Mouse (Mus musculus): ENCODE measurements around the gene Alkbh1. TPM values are rescaled to one million over a fixed set of nuclear protein-coding genes. Genes with fewer than 3 reads are reported as not detected.

Gene Alkbh1
- 94.6 TPM for total RNA-seq (2023)

GRCm38 (mm10) chr12:87443700-87444122 lies at the start of gene Alkbh1, which contains the start of gene Slirp:
Alkbh1 (minus strand) TSS chr12:87444017.
Slirp (plus strand) TSS chr12:87443896.

GRCm38 (mm10) chr12:87471964-87472786 lies 28.4 kb upstream of the Alkbh1 start, which contains the start of gene Snw1:
Snw1 (minus strand) TSS chr12:87472274.

DNA sequence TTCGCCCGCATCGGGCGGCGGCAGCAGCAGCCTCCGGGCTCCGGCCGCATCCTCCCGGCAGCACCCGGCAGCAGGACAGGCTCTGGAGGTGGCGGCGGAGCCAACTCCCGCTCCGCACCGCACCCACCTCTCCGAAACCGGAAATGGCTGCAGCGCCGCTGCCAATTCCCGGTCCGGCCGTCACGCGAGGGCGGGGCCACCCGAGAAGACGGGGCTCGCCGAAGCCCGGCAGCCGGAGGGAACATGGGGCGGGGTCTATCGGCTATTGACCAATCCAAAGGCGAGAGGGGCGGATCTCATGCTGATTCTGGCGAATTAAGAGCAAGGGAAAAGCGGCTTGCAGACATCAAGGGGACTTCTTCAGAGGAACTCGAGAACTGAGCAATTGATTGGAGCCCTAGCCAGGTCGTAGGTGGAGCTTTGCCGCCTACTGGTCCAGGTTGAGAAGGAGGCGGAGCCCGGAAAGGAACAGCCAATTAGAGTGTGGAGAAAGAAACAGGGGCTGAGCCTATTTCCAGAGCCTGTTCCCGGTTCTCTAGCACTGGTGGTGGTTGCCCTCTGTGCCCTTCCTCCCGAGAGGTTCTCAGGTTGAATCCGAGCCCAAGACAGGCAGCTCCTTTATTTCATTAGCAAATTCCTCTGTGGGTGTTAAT lies 55.6 kb downstream of the Alkbh1 start, which contains the start of gene Sptlc2:
Gene Sptlc2, minus strand, starts transcription at position 234 of the 653 bp plus-strand sequence.

Other genes starting within 250 kb of the Alkbh1 start
- 1.3 TPM for gene Samd15, start 244.3 kb downstream of the Alkbh1 start, total RNA-seq (2023)
- 13.3 TPM for gene Tmed8, start 243.6 kb downstream of the Alkbh1 start, total RNA-seq (2023)
- gene Noxred1, start 205.3 kb downstream of the Alkbh1 start, total RNA-seq (2023) = 0.62 TPM
- gene Vipas39, start 177.8 kb downstream of the Alkbh1 start, total RNA-seq (2023) = 21.7 TPM
- gene Ahsa1, start 177.5 kb downstream of the Alkbh1 start, total RNA-seq (2023) = 87.6 TPM
- not detected for gene Ism2, start 144.3 kb downstream of the Alkbh1 start, total RNA-seq (2023)
- gene Sptlc2, start 55.7 kb downstream of the Alkbh1 start, total RNA-seq (2023) = 75.7 TPM
- 26.3 TPM for gene Slirp, start 121 bp downstream of the Alkbh1 start, total RNA-seq (2023)
- gene Snw1, start 28.3 kb upstream of the Alkbh1 start, total RNA-seq (2023) = 93.9 TPM
- gene Gm5788, start 50.7 kb upstream of the Alkbh1 start, total RNA-seq (2023) = not detected
- gene Gm8300, start 70.3 kb upstream of the Alkbh1 start, total RNA-seq (2023) = not detected
- gene Oog1, start 158.7 kb upstream of the Alkbh1 start, total RNA-seq (2023) = not detected
- not detected for gene Gm4027, start 174.9 kb upstream of the Alkbh1 start, total RNA-seq (2023)
- gene Gm16381, start 200.6 kb upstream of the Alkbh1 start, total RNA-seq (2023) = not detected

Data from CD4-positive naive resting alpha-beta T cell, adult 76 days (primary cell).